Mouse (Mus musculus): ENCODE measurements around the gene Stk32c. TPM values are rescaled to one million over a fixed set of nuclear protein-coding genes. Genes with fewer than 3 reads are reported as not detected.

The Stk32c gene
- polyA plus RNA-seq, 1 experiment: 15.1 TPM

Other genes starting within 250 kb of the Stk32c start
- gene Dpysl4, start 127.3 kb downstream of the Stk32c start, polyA plus RNA-seq (2012; rRNA removed): 3.7 and 4.3 TPM in 2 replicates
- gene Lrrc27, start 319 bp downstream of the Stk32c start, polyA plus RNA-seq (2012; rRNA removed): 9.9 and 11.0 TPM in 2 replicates
- 32.3 and 35.8 TPM in 2 replicates for gene Pwwp2b, start 35.2 kb upstream of the Stk32c start, polyA plus RNA-seq (2012; rRNA removed)
- gene Inpp5a, start 175.8 kb upstream of the Stk32c start, polyA plus RNA-seq (2012; rRNA removed): 26.7 and 71.7 TPM in 2 replicates